Mouse (Mus musculus) liver, embryonic 14.5 days (tissue): ENCODE data around the gene Fbln2. TPM values are rescaled to one million over a fixed set of nuclear protein-coding genes. Genes with fewer than 3 reads are reported as not detected.

Experiments used
- ATAC-seq: fragments of 200-750 bp; cut with Nextera tagmentation; 2 replicates; pipeline ENCODE4 v1.8.0; 2017; ENCODE audit warnings: moderate number of reproducible peaks, mild to moderate bottlenecking, moderate library complexity; ENCODE audit not compliant: insufficient read depth
- DNase-seq, 3 experiments: peaks; one replicate each; pipeline ENCODE4 v3.0.0-alpha.2; 2012 to 2013; ENCODE audit warnings: low read depth in 3 of 3, low spot score in 3 of 3
- H3K27ac ChIP-seq: fragments of 300-500 bp; sonication (generic); 2 replicates; pipeline ENCODE4 v1.5.1; 2014; ENCODE audit warnings: moderate library complexity, mild to moderate bottlenecking, control low read depth, inconsistent platforms
- H3K27me3 ChIP-seq: fragments of 300-500 bp; sonication (generic); 2 replicates; pipeline ENCODE4 v1.6.1; 2014; ENCODE audit warnings: mild to moderate bottlenecking, low read length, moderate library complexity; ENCODE audit not compliant: control insufficient read depth, insufficient read depth
- H3K36me3 ChIP-seq: fragments of 300-500 bp; sonication (generic); replicated peaks from 2 replicates; pipeline ENCODE4 v1.6.1; 2014; ENCODE audit warnings: low read depth; ENCODE audit not compliant: control insufficient read depth, insufficient read depth
- H3K4me1 ChIP-seq, 2 experiments: fragments of 200-500 bp in 1 of 2; fragments of 300-500 bp in 1 of 2; sonication (generic) in 1 of 2; replicated peaks; 2 replicates each; pipeline ENCODE4 v1.6.1; 2012 to 2014; ENCODE audit warnings: antibody characterized with exemption in 1 of 2, inconsistent platforms in 1 of 2, low read length in 1 of 2; ENCODE audit not compliant: control insufficient read depth in 2 of 2, insufficient read depth in 2 of 2
- H3K4me2 ChIP-seq: fragments of 300-500 bp; sonication (generic); 2 replicates; pipeline ENCODE4 v1.6.1; 2014; ENCODE audit warnings: low read depth, mild to moderate bottlenecking, control low read depth, moderate library complexity
- H3K4me3 ChIP-seq, 2 experiments: fragments of 200-500 bp in 1 of 2; fragments of 300-500 bp in 1 of 2; sonication (generic) in 1 of 2; 2 replicates each; pipeline ENCODE4 v1.5.1; 2012 to 2014; ENCODE audit warnings: low read depth in 2 of 2, low read length in 2 of 2, mild to moderate bottlenecking in 2 of 2, control low read depth in 1 of 2, inconsistent platforms in 1 of 2, moderate library complexity in 1 of 2; ENCODE audit not compliant: insufficient read depth in 1 of 2
- H3K9ac ChIP-seq: fragments of 300-500 bp; sonication (generic); replicated peaks from 2 replicates; pipeline ENCODE4 v1.6.1; 2014; ENCODE audit warnings: mild to moderate bottlenecking, control low read depth, moderate library complexity
- H3K9me3 ChIP-seq: fragments of 300-500 bp; sonication (generic); 2 replicates; pipeline ENCODE4 v1.6.1; 2016; ENCODE audit warnings: low read length, mixed read lengths; ENCODE audit not compliant: control insufficient read depth
- CTCF ChIP-seq: IDR thresholded peaks from 2 replicates; pipeline ENCODE4 v1.5.1; 2016; ENCODE audit warnings: antibody characterized with exemption, low read depth, control low read depth
- EP300 ChIP-seq: IDR thresholded peaks from 2 replicates; pipeline ENCODE4 v1.6.1; 2016; ENCODE audit warnings: antibody characterized with exemption, low read depth
- WGBS: fragments of 180-500 bp; shearing (Covaris S2); extraction: QIAGEN DNeasy Blood & Tissue Kit; methylation state at CpG from one replicate; pipeline ENCODE4 v1.1.7; 2014; ENCODE audit not compliant: insufficient replicate concordance; 5-methylcytosine and 5-hydroxymethylcytosine counted together
- polyA plus RNA-seq, 2 experiments: library from polyadenylated mRNA; depleted of rRNA in 1 of 2; stranded (reverse) in 1 of 2; unstranded in 1 of 2; fragments of >200 nt; fragmentation: Nextera tagmentation in 1 of 2; extraction: Ambion mirVana in 1 of 2; gene quantifications; 2 replicates each; pipeline versions ENCODE4 v1.2.1 to v1.2.3; 2012 to 2014

Gene Fbln2
- polyA plus RNA-seq, 2 experiments: 4.3 to 5.1 TPM

GRCm38 (mm10) chr6:91259440-91260120 lies 47.3 kb downstream of the Fbln2 start:
- H3K27ac ChIP-seq: no peak overlapping the region
- no peaks in the 10 kb centered on the region for H3K9me3 ChIP-seq
- H3K27me3 ChIP-seq: no peaks in the 10 kb centered on the region
- H3K4me3 ChIP-seq: no peak overlapping the region
- no peaks in the 10 kb centered on the region for H3K4me1 ChIP-seq
- DNase-seq (no peak), ATAC-seq (no peak)
- no peak for TF ChIP-seq CTCF
- TF ChIP-seq EP300: no peak
- no peak overlapping the region for H3K4me2 ChIP-seq
- WGBS: 58% methylated on average over 16 of the region's 16 CpGs
- H3K9ac ChIP-seq: no peak overlapping the region
- H3K36me3 ChIP-seq: no peaks in the 10 kb centered on the region

DNA sequence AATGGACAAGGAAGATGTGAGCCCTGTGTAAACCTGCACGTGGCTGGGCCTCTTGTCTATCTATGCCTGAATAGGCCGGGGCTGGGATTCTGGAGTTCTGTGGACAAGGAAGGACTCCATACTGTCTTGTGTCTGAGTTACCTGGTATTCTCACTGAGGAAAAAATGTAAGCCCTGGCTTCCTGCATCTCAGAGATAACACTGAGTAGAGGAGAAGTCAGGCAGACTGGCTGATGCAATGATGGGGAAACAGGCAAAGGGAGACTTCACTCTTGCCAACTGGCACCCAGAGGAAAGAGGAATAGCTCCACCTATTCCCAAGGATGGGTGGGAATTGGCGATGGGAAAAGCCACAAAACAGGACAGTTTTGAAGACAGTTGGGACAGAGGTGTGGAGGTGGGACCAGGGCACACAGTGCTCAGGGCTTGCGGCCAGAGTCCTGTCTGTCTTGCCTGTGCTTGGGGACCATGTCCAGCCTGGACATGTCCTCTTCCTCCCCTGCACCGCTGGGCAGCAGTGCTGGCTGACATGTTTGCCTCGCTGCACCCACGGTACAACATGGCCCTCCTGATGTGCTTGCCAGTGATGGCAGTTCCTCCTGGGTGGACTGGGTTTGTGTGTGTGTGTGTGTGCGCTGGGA lies 48.2 kb downstream of the Fbln2 start:
- DNase-seq (no peak), ATAC-seq (no peak)
- no peaks in the 10 kb centered on the region for H3K4me1 ChIP-seq
- H3K9ac ChIP-seq: no peak overlapping the region
- H3K9me3 ChIP-seq: no peaks in the 10 kb centered on the region
- H3K27me3 ChIP-seq: no peaks in the 10 kb centered on the region
- H3K4me2 ChIP-seq: no peak overlapping the region
- H3K4me3 ChIP-seq: no peak overlapping the region
- H3K36me3 ChIP-seq: no peaks in the 10 kb centered on the region
- TF ChIP-seq CTCF: no peak
- no peak for TF ChIP-seq EP300
- 52% methylated on average over 8 of the region's 8 CpGs for WGBS
- no peak overlapping the region for H3K27ac ChIP-seq

- no peak for TF ChIP-seq EP300
- no peak for TF ChIP-seq CTCF
- Histone ChIP-seq H3K4me2 (no peak overlapping the region), H3K9me3 (no peaks in the 10 kb centered on the region), H3K4me1 (no peaks in the 10 kb centered on the region), H3K9ac (no peak overlapping the region), H3K4me3 (no peak overlapping the region), H3K27ac (no peak overlapping the region), H3K27me3 (no peaks in the 10 kb centered on the region), H3K36me3 (no peaks in the 10 kb centered on the region)
- no peak for ATAC-seq
- 41% methylated on average over 3 of the region's 3 CpGs for WGBS
- no peak for DNase-seq
Measured at GRCm38 (mm10) chr6:91260987-91261367, 48.7 kb downstream of the Fbln2 start.

- 74% methylated on average over 12 of the region's 12 CpGs for WGBS
- no peaks in the 10 kb centered on the region for H3K36me3 ChIP-seq
- ATAC-seq (no peak), DNase-seq (no peak)
- H3K9ac ChIP-seq: no peak overlapping the region
- H3K9me3 ChIP-seq: no peaks in the 10 kb centered on the region
- no peak overlapping the region for H3K27ac ChIP-seq
- H3K4me2 ChIP-seq: no peak overlapping the region
- no peaks in the 10 kb centered on the region for H3K27me3 ChIP-seq
- no peaks in the 10 kb centered on the region for H3K4me1 ChIP-seq
- no peak overlapping the region for H3K4me3 ChIP-seq
- TF ChIP-seq EP300 (no peak), CTCF (no peak)
Measured at GRCm38 (mm10) chr6:91265616-91266015, 53.4 kb downstream of the Fbln2 start.

GRCm38 (mm10) chr6:91266647-91267046 lies 54.4 kb downstream of the Fbln2 start:
- Histone ChIP-seq H3K36me3 (no peaks in the 10 kb centered on the region), H3K4me2 (no peak overlapping the region), H3K27me3 (no peaks in the 10 kb centered on the region), H3K4me1 (no peaks in the 10 kb centered on the region), H3K9me3 (no peaks in the 10 kb centered on the region), H3K9ac (no peak overlapping the region), H3K27ac (no peak overlapping the region), H3K4me3 (no peak overlapping the region)
- TF ChIP-seq EP300 (no peak), CTCF (no peak)
- DNase-seq (no peak), ATAC-seq (no peak)
- WGBS: 37% methylated on average over 1 of the region's 1 CpGs
